Mouse (Mus musculus): ENCODE results near the gene Olfr1410. TPM values are rescaled to one million over a fixed set of nuclear protein-coding genes. Genes with fewer than 3 reads are reported as not detected.
A peak's percentile ranks its signal among the peaks of the same experiment; 100 is the strongest.

The Olfr1410 gene
- polyA plus RNA-seq, 1 experiment from 2014 or later: not detected

DNA sequence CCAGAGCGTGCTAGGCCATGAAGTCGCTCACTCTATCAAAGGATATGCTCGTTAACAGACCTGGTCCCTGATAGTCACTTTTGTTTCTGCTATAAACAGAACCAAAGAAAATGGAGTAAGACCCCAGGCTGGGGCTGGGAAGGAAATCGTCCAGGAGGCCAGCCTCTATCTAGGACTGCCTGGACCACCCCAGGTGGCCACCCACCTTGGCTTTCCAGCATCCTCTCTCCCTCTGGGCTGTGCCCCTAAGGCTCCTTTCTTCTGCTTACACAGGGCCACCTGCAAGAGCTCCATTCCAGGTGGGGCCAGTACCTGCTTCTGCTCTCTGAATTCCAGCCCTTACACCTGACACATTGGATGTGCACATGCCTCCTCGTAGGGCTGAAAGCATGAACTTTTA lies 26.6 kb downstream of the Olfr1410 start:
- Histone ChIP-seq H3K4me1 (peaks cover 6% of the 10 kb centered on the region; the same call in 1 of the 2 replicates), H3K27ac (replicated peaks) (no peak overlapping the region), H3K36me3 (peaks cover 20% of the 10 kb centered on the region), H3K27me3 (ENCODE audit: low read depth, poor library complexity, severe bottlenecking) (no peaks in the 10 kb centered on the region), H3K4me3 (no peak overlapping the region), H3K9me3 (replicated peaks) (no peaks in the 10 kb centered on the region)
- 73% methylated on average over 5 of the region's 5 CpGs for WGBS
- no peak for DNase-seq (ENCODE audit: low spot score)

- Histone ChIP-seq H3K36me3 (peaks cover 27% of the 10 kb centered on the region), H3K27me3 (ENCODE audit: low read depth, poor library complexity, severe bottlenecking) (no peaks in the 10 kb centered on the region), H3K4me3 (no peak overlapping the region), H3K9me3 (replicated peaks) (no peaks in the 10 kb centered on the region), H3K27ac (replicated peaks) (no peak overlapping the region), H3K4me1 (peaks cover 6% of the 10 kb centered on the region; the same call in 1 of the 2 replicates)
- DNase-seq (ENCODE audit: low spot score): no peak
- WGBS: 75% methylated on average over 6 of the region's 6 CpGs
Observed at GRCm38 (mm10) chr1:92632948-92633347, 27.4 kb downstream of the Olfr1410 start.

- Histone ChIP-seq H3K27ac (replicated peaks) (no peak overlapping the region), H3K9me3 (replicated peaks) (no peaks in the 10 kb centered on the region), H3K4me1 (peaks cover 6% of the 10 kb centered on the region; the same call in 1 of the 2 replicates), H3K36me3 (peaks cover 35% of the 10 kb centered on the region), H3K27me3 (ENCODE audit: low read depth, poor library complexity, severe bottlenecking) (no peaks in the 10 kb centered on the region), H3K4me3 (no peak overlapping the region)
- no peak for DNase-seq (ENCODE audit: low spot score)
- WGBS: 87% methylated on average over 8 of the region's 8 CpGs
Observed at GRCm38 (mm10) chr1:92633726-92634125, 28.1 kb downstream of the Olfr1410 start.

- Histone ChIP-seq H3K4me1 (peaks cover 6% of the 10 kb centered on the region; the same call in 1 of the 2 replicates), H3K4me3 (no peak overlapping the region), H3K9me3 (replicated peaks) (no peaks in the 10 kb centered on the region), H3K36me3 (peaks cover 44% of the 10 kb centered on the region), H3K27ac (replicated peaks) (no peak overlapping the region), H3K27me3 (ENCODE audit: low read depth, poor library complexity, severe bottlenecking) (no peaks in the 10 kb centered on the region)
- no peak for DNase-seq (ENCODE audit: low spot score)
- WGBS: 77% methylated on average over 1 of the region's 1 CpGs
Observed at GRCm38 (mm10) chr1:92634569-92634968, 29.0 kb downstream of the Olfr1410 start.

DNA sequence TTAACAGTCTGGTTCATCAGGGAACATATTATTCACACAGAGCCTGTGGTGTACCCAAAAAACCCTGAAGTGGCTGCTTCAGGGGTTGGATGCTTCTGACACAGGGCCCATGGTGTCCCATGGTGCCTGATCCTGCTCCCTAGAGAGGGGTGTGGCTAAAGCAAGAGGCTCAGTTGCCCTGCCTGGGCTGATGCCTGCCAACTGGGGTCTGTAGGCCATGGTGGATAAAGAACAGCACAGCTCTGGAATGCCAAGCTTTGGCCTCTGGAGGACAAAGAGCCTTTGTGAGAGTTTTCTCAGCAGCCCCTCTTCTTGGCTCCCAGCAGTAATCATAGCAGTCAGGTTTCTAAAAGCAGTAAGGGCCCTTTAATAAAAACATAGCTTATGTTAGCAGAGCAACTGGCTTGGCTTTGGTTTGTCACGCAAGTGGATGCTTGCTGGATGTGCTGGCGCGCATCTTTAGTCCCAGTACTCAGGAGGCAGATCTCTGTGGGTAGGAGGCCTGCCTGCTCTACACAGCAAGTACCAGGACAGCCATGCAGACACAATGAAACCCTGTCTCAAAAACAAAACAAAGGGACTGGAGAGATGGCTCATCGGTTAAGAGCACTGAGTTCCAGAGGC lies 29.5 kb downstream of the Olfr1410 start:
- no peak for DNase-seq (ENCODE audit: low spot score)
- H3K27ac ChIP-seq (replicated peaks): peak overlapping the region; percentile 23; the same call in 1 of the 2 replicates

DNA sequence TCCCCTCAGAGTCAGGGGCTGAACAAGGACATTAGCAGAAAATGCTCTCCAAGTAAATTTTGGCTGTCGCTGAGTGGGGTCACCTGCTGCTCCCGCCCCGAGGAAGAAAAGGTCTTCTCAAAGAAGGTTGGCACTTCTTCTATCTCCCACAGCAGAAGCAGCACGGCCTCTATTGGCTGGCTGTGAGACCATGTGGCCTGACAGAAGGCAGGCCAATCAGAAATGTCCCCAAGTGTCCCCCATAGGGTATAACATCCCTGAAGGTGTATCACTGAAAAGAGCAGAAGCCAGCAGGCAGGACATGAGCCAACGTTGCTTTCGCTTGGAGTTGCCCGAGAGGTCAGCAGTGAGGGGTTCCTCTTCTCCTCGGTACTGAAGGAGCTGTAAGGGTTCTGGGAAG lies 30.4 kb downstream of the Olfr1410 start:
- Histone ChIP-seq H3K4me3 (no peak overlapping the region), H3K36me3 (peaks cover 46% of the 10 kb centered on the region), H3K27ac (replicated peaks) (no peak overlapping the region), H3K4me1 (peaks cover 18% of the 10 kb centered on the region), H3K27me3 (ENCODE audit: low read depth, poor library complexity, severe bottlenecking) (no peaks in the 10 kb centered on the region), H3K9me3 (replicated peaks) (no peaks in the 10 kb centered on the region)
- 88% methylated on average over 8 of the region's 8 CpGs for WGBS
- no peak for DNase-seq (ENCODE audit: low spot score)

More for the DNA sequence above, 29.5 kb downstream of the Olfr1410 start:
- Histone ChIP-seq H3K4me1 (peaks cover 9% of the 10 kb centered on the region), H3K36me3 (peaks cover 46% of the 10 kb centered on the region), H3K27me3 (ENCODE audit: low read depth, poor library complexity, severe bottlenecking) (no peaks in the 10 kb centered on the region), H3K4me3 (no peak overlapping the region), H3K9me3 (replicated peaks) (no peaks in the 10 kb centered on the region)
- 86% methylated on average over 4 of the region's 4 CpGs for WGBS

- no peak for DNase-seq (ENCODE audit: low spot score)
- no peak overlapping the region for H3K27ac ChIP-seq (replicated peaks)
- H3K36me3 ChIP-seq: peaks cover 46% of the 10 kb centered on the region
- WGBS: 93% methylated on average over 11 of the region's 11 CpGs
- no peaks in the 10 kb centered on the region for H3K9me3 ChIP-seq (replicated peaks)
- no peak overlapping the region for H3K4me3 ChIP-seq
- peaks cover 21% of the 10 kb centered on the region for H3K4me1 ChIP-seq
- H3K27me3 ChIP-seq (ENCODE audit: low read depth, poor library complexity, severe bottlenecking): no peaks in the 10 kb centered on the region
Observed at GRCm38 (mm10) chr1:92636676-92637075, 31.1 kb downstream of the Olfr1410 start.

GRCm38 (mm10) chr1:92637501-92638172 lies 32.1 kb downstream of the Olfr1410 start:
- no peak overlapping the region for H3K27ac ChIP-seq (replicated peaks)
- 94% methylated on average over 15 of the region's 15 CpGs for WGBS
- peaks cover 29% of the 10 kb centered on the region for H3K4me1 ChIP-seq
- H3K27me3 ChIP-seq (ENCODE audit: low read depth, poor library complexity, severe bottlenecking): no peaks in the 10 kb centered on the region
- H3K36me3 ChIP-seq: peaks cover 46% of the 10 kb centered on the region
- no peaks in the 10 kb centered on the region for H3K9me3 ChIP-seq (replicated peaks)
- DNase-seq (ENCODE audit: low spot score): no peak
- no peak overlapping the region for H3K4me3 ChIP-seq

- no peaks in the 10 kb centered on the region for H3K9me3 ChIP-seq (replicated peaks)
- DNase-seq (ENCODE audit: low spot score): no peak
- H3K36me3 ChIP-seq: peaks cover 46% of the 10 kb centered on the region
- no peak overlapping the region for H3K4me3 ChIP-seq
- H3K27ac ChIP-seq (replicated peaks): no peak overlapping the region
- H3K27me3 ChIP-seq (ENCODE audit: low read depth, poor library complexity, severe bottlenecking): no peaks in the 10 kb centered on the region
- H3K4me1 ChIP-seq: peaks cover 31% of the 10 kb centered on the region
- 93% methylated on average over 3 of the region's 3 CpGs for WGBS
Observed at GRCm38 (mm10) chr1:92638181-92638580, 32.6 kb downstream of the Olfr1410 start.

GRCm38 (mm10) chr1:92638736-92639135 lies 33.2 kb downstream of the Olfr1410 start:
- Histone ChIP-seq H3K4me1 (peaks cover 31% of the 10 kb centered on the region), H3K4me3 (no peak overlapping the region), H3K27me3 (ENCODE audit: low read depth, poor library complexity, severe bottlenecking) (no peaks in the 10 kb centered on the region), H3K9me3 (replicated peaks) (no peaks in the 10 kb centered on the region), H3K36me3 (peaks cover 46% of the 10 kb centered on the region), H3K27ac (replicated peaks) (no peak overlapping the region)
- no peak for DNase-seq (ENCODE audit: low spot score)
- WGBS: 93% methylated on average over 4 of the region's 4 CpGs

DNA sequence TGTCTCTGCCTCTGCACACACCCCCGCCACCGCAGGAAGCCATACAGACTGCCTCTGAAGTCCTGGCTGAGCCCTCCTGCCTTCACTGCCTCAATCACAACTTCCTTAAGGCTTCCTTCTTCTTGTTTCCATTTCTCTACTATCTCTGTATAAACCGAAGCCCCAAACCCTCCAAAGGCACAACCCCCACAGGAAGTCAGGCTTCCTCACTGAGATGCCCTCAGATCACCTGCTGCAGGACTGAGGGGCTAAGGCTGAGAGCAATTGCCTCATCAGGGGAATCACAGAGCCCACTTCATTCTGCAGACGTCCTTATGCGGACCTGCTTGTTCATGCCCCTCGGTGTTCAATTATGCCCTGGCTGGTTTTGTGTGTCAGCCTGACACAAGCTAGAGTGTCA lies 34.8 kb downstream of the Olfr1410 start:
- no peak overlapping the region for H3K27ac ChIP-seq (replicated peaks)
- 91% methylated on average over 6 of the region's 6 CpGs for WGBS
- peaks cover 25% of the 10 kb centered on the region for H3K4me1 ChIP-seq
- H3K4me3 ChIP-seq: peak overlapping the region; percentile 96
- H3K9me3 ChIP-seq (replicated peaks): no peaks in the 10 kb centered on the region
- peaks cover 44% of the 10 kb centered on the region for H3K36me3 ChIP-seq
- H3K27me3 ChIP-seq (ENCODE audit: low read depth, poor library complexity, severe bottlenecking): no peaks in the 10 kb centered on the region
- no peak for DNase-seq (ENCODE audit: low spot score)

DNA sequence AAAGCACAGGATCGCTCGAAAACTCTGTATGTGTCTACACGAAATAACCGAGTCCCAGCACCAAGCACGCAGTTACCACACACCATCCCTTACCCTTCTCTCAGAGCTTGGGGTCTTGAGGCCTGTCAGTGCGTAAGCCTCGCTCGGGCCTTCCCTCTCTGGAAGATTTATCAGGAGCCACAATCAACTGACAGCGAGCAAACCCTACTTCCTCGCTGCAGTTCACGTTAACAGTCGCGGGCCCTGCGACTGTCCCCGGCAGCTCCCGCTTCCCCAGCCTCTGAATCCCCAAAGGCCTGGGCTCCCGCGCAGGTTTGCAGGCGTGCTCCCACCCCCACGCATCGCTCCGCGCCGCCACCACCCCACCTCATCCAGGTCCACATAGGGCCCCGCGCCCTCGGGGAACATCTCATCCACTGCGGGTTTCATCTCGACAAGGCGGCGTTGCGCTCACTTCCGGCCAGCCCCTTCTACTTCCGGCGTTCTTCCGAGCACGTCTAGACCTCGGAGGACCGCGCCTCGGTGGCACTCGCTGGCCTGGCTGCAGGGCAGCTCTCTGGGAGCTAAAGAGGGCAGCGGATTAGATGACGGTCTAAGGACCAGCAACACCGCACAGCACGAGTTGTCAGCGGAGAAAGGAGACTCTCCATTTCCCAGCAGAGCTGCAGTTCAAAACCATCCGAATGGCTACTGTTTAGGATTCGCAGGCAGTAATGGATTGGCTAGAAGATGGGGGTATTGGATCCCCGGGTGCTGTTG lies 36.1 kb downstream of the Olfr1410 start, which contains the start of gene Cops9:
TSS of gene Cops9 (minus strand) at position 472 of the 759 bp plus-strand sequence.
- WGBS: 2% methylated on average over 50 of the region's 50 CpGs
- H3K27ac ChIP-seq (replicated peaks): peak within 1 kb of the TSS; percentile 90

More for the DNA sequence above, 36.1 kb downstream of the Olfr1410 start, which contains the start of gene Cops9:
- DNase-seq (ENCODE audit: low spot score): peak; percentile 94
- Histone ChIP-seq H3K27me3 (ENCODE audit: low read depth, poor library complexity, severe bottlenecking) (no peaks in the 10 kb centered on the region), H3K9me3 (replicated peaks) (no peaks in the 10 kb centered on the region), H3K36me3 (peaks cover 31% of the 10 kb centered on the region), H3K4me3 (peak within 1 kb of the TSS; percentile 96), H3K4me1 (peaks cover 25% of the 10 kb centered on the region)

Data from midbrain, embryonic 10.5 days (tissue).